Mouse (Mus musculus) ES-E14 (cell line): ENCODE measurements at regions not wholly inside any gene's neighbourhood (a gene's known extent, or its start where the extent isn't known, plus 50 kb on each side); places are given as distances from the start of the nearest gene placed in this dataset.

ENCODE experiments used
- CHD2 ChIP-seq: IDR thresholded peaks from 2 replicates; pipeline ENCODE4 v1.6.1; 2014; ENCODE audit warnings: mild to moderate bottlenecking, low read depth, low read length, inconsistent platforms
- HCFC1 ChIP-seq: IDR thresholded peaks from 2 replicates; pipeline ENCODE4 v1.6.1; 2012; ENCODE audit warnings: low read length, inconsistent platforms, borderline replicate concordance; ENCODE audit not compliant: insufficient read depth
- MAFK ChIP-seq: IDR thresholded peaks from 2 replicates; pipeline ENCODE4 v1.6.1; 2014; ENCODE audit warnings: mild to moderate bottlenecking, low read depth, low read length, inconsistent platforms; ENCODE audit not compliant: insufficient read depth
- ZC3H11A ChIP-seq: IDR thresholded peaks from 2 replicates; pipeline ENCODE4 v1.6.1; 2012; ENCODE audit warnings: low read depth, mild to moderate bottlenecking, inconsistent platforms, low read length, borderline replicate concordance
- ZNF384 ChIP-seq: IDR thresholded peaks from 2 replicates; pipeline ENCODE4 v1.6.1; 2012; ENCODE audit warnings: low read depth, low read length, inconsistent platforms

GRCm38 (mm10) chr4:150757815-150758426, 95.8 kb upstream of the Errfi1 start:
- no peak for TF ChIP-seq HCFC1
- TF ChIP-seq ZNF384, result no peak
- no peak for TF ChIP-seq ZC3H11A
- no peak for TF ChIP-seq MAFK
- TF ChIP-seq CHD2, result no peak
